Mouse (Mus musculus) C2C12 (cell line): ENCODE data around the gene Sema4g.
"Not testable (repeated sequence)": the region's sequence is repeated elsewhere in the genome, so short reads cannot be mapped to it uniquely, and the experiment has no call there.

Experiments
- CEBPB ChIP-seq: IDR thresholded peaks from one replicate; pipeline ENCODE4 v1.6.1; 2011; ENCODE audit warnings: low read depth, mild to moderate bottlenecking, control low read depth, moderate library complexity
- CTCF ChIP-seq: IDR thresholded peaks from one replicate; pipeline ENCODE4 v1.5.1; 2011; ENCODE audit not compliant: control insufficient read depth, insufficient read depth, insufficient read length
- MAX ChIP-seq: IDR thresholded peaks from one replicate; pipeline ENCODE4 v1.6.1; 2011; ENCODE audit warnings: mild to moderate bottlenecking, control low read depth
- MYOD1 ChIP-seq: IDR thresholded peaks from one replicate; pipeline ENCODE4 v1.6.1; 2011; ENCODE audit warnings: low read depth; ENCODE audit not compliant: control insufficient read depth, insufficient read length
- MYOG ChIP-seq: IDR thresholded peaks from one replicate; pipeline ENCODE4 v1.6.1; 2011; ENCODE audit not compliant: control insufficient read depth, insufficient read length; ENCODE audit errors: extremely low read depth
- USF1 ChIP-seq: IDR thresholded peaks from one replicate; pipeline ENCODE4 v1.6.1; 2011; ENCODE audit warnings: low read depth, mild to moderate bottlenecking, control low read depth, moderate library complexity

DNA sequence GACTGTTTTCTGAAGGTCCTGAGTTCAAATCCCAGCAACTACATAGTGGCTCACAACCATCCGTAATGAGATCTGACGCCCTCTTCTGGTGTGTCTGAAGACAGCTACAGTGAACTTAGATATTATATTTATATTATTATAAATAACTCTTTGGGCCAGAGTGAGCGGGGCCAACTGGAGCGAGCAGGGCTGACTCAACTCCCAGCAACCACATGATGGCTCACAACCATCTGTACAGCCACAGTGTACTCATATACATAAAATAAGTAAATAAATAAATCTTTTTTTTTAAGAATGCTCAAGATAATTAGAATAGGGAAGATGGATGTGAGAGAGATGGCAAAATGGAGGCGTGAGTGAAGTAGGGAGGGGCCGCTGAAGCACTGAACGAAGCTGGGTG is 49.3 kb downstream of the Sema4g start:
- not testable (repeated sequence) for TF ChIP-seq CTCF, MYOG, USF1, MAX, CEBPB, MYOD1
